Mouse (Mus musculus) C2C12 (cell line): ENCODE results near the gene Qtrt1. TPM values are rescaled to one million over a fixed set of nuclear protein-coding genes. Genes with fewer than 3 reads are reported as not detected.
A peak's percentile ranks its signal among the peaks of the same experiment; 100 is the strongest.

Experiments
- H3K27me3 ChIP-seq: one replicate; pipeline ENCODE4 v1.6.1; 2011; ENCODE audit not compliant: control insufficient read depth, insufficient read depth, insufficient read length
- H3K36me3 ChIP-seq: one replicate; pipeline ENCODE4 v1.6.1; 2011; ENCODE audit not compliant: control insufficient read depth, insufficient read depth
- H3K4me3 ChIP-seq: one replicate; pipeline ENCODE4 v1.5.1; 2011; ENCODE audit warnings: mild to moderate bottlenecking, control low read depth; ENCODE audit not compliant: poor library complexity, insufficient read depth, severe bottlenecking
- H3K79me2 ChIP-seq: one replicate; pipeline ENCODE4 v1.6.1; 2011; ENCODE audit not compliant: control insufficient read depth, insufficient read depth
- H3K79me3 ChIP-seq: one replicate; pipeline ENCODE4 v1.6.1; 2011; ENCODE audit warnings: low read depth, control low read depth
- H3ac ChIP-seq: one replicate; pipeline ENCODE3; 2011; ENCODE audit warnings: low read depth; ENCODE audit not compliant: control insufficient read depth, insufficient read length
- CEBPB ChIP-seq: IDR thresholded peaks from one replicate; pipeline ENCODE4 v1.6.1; 2011; ENCODE audit warnings: low read depth, mild to moderate bottlenecking, control low read depth, moderate library complexity
- CTCF ChIP-seq: IDR thresholded peaks from one replicate; pipeline ENCODE4 v1.5.1; 2011; ENCODE audit not compliant: control insufficient read depth, insufficient read depth, insufficient read length
- FOSL1 ChIP-seq: IDR thresholded peaks from one replicate; pipeline ENCODE4 v1.8.0; 2011; ENCODE audit warnings: mild to moderate bottlenecking, low read length; ENCODE audit not compliant: poor library complexity, insufficient read depth, severe bottlenecking
- MAX ChIP-seq: IDR thresholded peaks from one replicate; pipeline ENCODE4 v1.6.1; 2011; ENCODE audit warnings: mild to moderate bottlenecking, control low read depth
- MYOD1 ChIP-seq: IDR thresholded peaks from one replicate; pipeline ENCODE4 v1.6.1; 2011; ENCODE audit warnings: low read depth; ENCODE audit not compliant: control insufficient read depth, insufficient read length
- MYOG ChIP-seq: IDR thresholded peaks from one replicate; pipeline ENCODE4 v1.6.1; 2011; ENCODE audit not compliant: control insufficient read depth, insufficient read length; ENCODE audit errors: extremely low read depth
- USF1 ChIP-seq: IDR thresholded peaks from one replicate; pipeline ENCODE4 v1.6.1; 2011; ENCODE audit warnings: low read depth, mild to moderate bottlenecking, control low read depth, moderate library complexity
- polyA plus RNA-seq: library from polyadenylated mRNA; unstranded; fragments of >200 nt; fragmentation: generic; extraction: Trizol; gene quantifications from one replicate; pipeline ENCODE4 v1.2.1, GENCODE M21; 2012; ENCODE audit warnings: missing spikeins

Qtrt1 gene
- polyA plus RNA-seq, 1 experiment = 61.7 TPM

- Histone ChIP-seq H3K36me3 (no peaks in the 10 kb centered on the region), H3K79me2 (peaks cover 79% of the 10 kb centered on the region), H3ac (no peak overlapping the region), H3K79me3 (peaks cover 22% of the 10 kb centered on the region), H3K4me3 (no peak overlapping the region), H3K27me3 (no peaks in the 10 kb centered on the region)
- TF ChIP-seq MYOD1 (no peak), USF1 (no peak), FOSL1 (no peak), CTCF (no peak), MAX (no peak), MYOG (no peak), CEBPB (no peak)
Measured at GRCm38 (mm10) chr9:21447778-21448177, 36.1 kb downstream of the Qtrt1 start.

- H3K36me3 ChIP-seq = peaks cover 3% of the 10 kb centered on the region
- H3ac ChIP-seq = no peak overlapping the region
- H3K27me3 ChIP-seq = no peaks in the 10 kb centered on the region
- peaks cover 28% of the 10 kb centered on the region for H3K79me3 ChIP-seq
- H3K4me3 ChIP-seq = no peak overlapping the region
- H3K79me2 ChIP-seq = peaks cover 97% of the 10 kb centered on the region
- TF ChIP-seq FOSL1 (no peak), CEBPB (no peak), USF1 (no peak), CTCF (no peak), MYOD1 (no peak), MAX (no peak), MYOG (no peak)
Measured at GRCm38 (mm10) chr9:21449710-21450109, 38.1 kb downstream of the Qtrt1 start.

- Histone ChIP-seq H3K4me3 (no peak overlapping the region), H3K36me3 (peaks cover 3% of the 10 kb centered on the region), H3K79me3 (peaks cover 28% of the 10 kb centered on the region), H3K79me2 (peaks cover 98% of the 10 kb centered on the region), H3K27me3 (no peaks in the 10 kb centered on the region), H3ac (no peak overlapping the region)
- no peak for TF ChIP-seq FOSL1
- TF ChIP-seq MAX = no peak
- TF ChIP-seq CTCF = no peak
- no peak for TF ChIP-seq MYOG
- TF ChIP-seq MYOD1 = no peak
- TF ChIP-seq USF1 = no peak
- no peak for TF ChIP-seq CEBPB
Measured at GRCm38 (mm10) chr9:21450270-21450669, 38.6 kb downstream of the Qtrt1 start.

- no peaks in the 10 kb centered on the region for H3K27me3 ChIP-seq
- H3K79me3 ChIP-seq = peaks cover 28% of the 10 kb centered on the region
- peaks cover 3% of the 10 kb centered on the region for H3K36me3 ChIP-seq
- TF ChIP-seq FOSL1 = no peak
- no peak for TF ChIP-seq CTCF
- no peak for TF ChIP-seq MYOG
- peaks cover 97% of the 10 kb centered on the region for H3K79me2 ChIP-seq
- H3K4me3 ChIP-seq = no peak overlapping the region
- no peak overlapping the region for H3ac ChIP-seq
Measured at GRCm38 (mm10) chr9:21451391-21451790, 39.8 kb downstream of the Qtrt1 start.

GRCm38 (mm10) chr9:21451870-21452269 is 40.2 kb downstream of the Qtrt1 start:
- Histone ChIP-seq H3K79me2 (peaks cover 97% of the 10 kb centered on the region), H3K27me3 (no peaks in the 10 kb centered on the region), H3K79me3 (peaks cover 25% of the 10 kb centered on the region), H3K4me3 (no peak overlapping the region), H3ac (no peak overlapping the region), H3K36me3 (peaks cover 3% of the 10 kb centered on the region)
- no peak for TF ChIP-seq FOSL1
- no peak for TF ChIP-seq MYOG
- TF ChIP-seq CTCF = no peak
- TF ChIP-seq MAX = no peak
- no peak for TF ChIP-seq USF1
- no peak for TF ChIP-seq CEBPB
- TF ChIP-seq MYOD1 = no peak

GRCm38 (mm10) chr9:21453003-21453402 is 41.4 kb downstream of the Qtrt1 start:
- H3ac ChIP-seq = no peak overlapping the region
- H3K79me3 ChIP-seq = peaks cover 18% of the 10 kb centered on the region
- no peaks in the 10 kb centered on the region for H3K27me3 ChIP-seq
- peaks cover 90% of the 10 kb centered on the region for H3K79me2 ChIP-seq
- H3K4me3 ChIP-seq = no peak overlapping the region
- TF ChIP-seq MAX (peak; percentile 26), MYOD1 (no peak), CEBPB (peak; percentile 58)
- peaks cover 4% of the 10 kb centered on the region for H3K36me3 ChIP-seq
